Mouse (Mus musculus): ENCODE results near the gene Serinc3. TPM values are rescaled to one million over a fixed set of nuclear protein-coding genes. Genes with fewer than 3 reads are reported as not detected.
"Not testable (repeated sequence)": the region's sequence is repeated elsewhere in the genome, so short reads cannot be mapped to it uniquely, and the experiment has no call there.

Serinc3 gene
- polyA plus RNA-seq, 1 experiment from 2014 or later: 62.2 TPM

- Histone ChIP-seq H3K27me3 (ENCODE audit: control insufficient read depth, insufficient read depth, low read length) (no peaks in the 10 kb centered on the region), H3K27ac (ENCODE audit: low read length) (peak within 1 kb of the TSS; percentile 67), H3K9me3 (replicated peaks; ENCODE audit: control insufficient read depth, low read length) (no peaks in the 10 kb centered on the region), H3K4me2 (ENCODE audit: low read depth, low read length) (peak within 1 kb of the TSS; percentile 55), H3K4me3 (replicated peaks; ENCODE audit: low read length) (peak within 1 kb of the TSS; percentile 89), H3K4me1 (ENCODE audit: control insufficient read depth, insufficient read depth, low read length) (peaks cover 11% of the 10 kb centered on the region; the same call in 1 of the 2 replicates), H3K36me3 (ENCODE audit: control insufficient read depth, insufficient read depth, low read length) (no peaks in the 10 kb centered on the region), H3K9ac (ENCODE audit: low read length) (peak within 1 kb of the TSS; percentile 91)
- ATAC-seq (ENCODE audit: insufficient read depth, low FRiP score): peak; percentile 89
- under 1% methylated on average over 71 of the region's 71 CpGs for WGBS
These were observed 13.3 kb upstream of the Serinc3 start, which contains the start of gene Pkig for GRCm38 (mm10) chr2:163657975-163658886. Gene Pkig, plus strand, starts transcription at chr2:163658386.

DNA sequence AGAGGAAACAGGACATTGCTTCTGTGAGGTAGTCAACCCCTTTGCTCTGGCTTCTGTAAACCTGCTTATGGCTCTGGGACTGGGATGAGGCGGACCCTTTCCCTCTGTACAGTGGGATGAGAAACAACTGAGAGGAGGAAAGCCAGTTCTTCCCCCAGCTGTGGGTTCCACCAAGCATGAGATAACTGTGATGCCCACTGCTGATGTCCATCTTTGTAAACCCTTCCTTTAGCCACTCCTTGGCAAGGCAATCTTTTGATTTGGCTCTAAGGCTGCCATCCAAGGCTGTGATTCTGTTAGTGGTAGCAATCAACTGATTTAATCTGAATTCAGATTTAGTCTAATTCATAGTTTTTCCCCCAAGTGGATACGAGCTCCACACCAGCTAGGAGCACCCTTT lies 12.6 kb upstream of the Serinc3 start:
- Histone ChIP-seq H3K9me3 (replicated peaks; ENCODE audit: control insufficient read depth, low read length) (no peaks in the 10 kb centered on the region), H3K9ac (ENCODE audit: low read length) (no peak overlapping the region), H3K4me2 (ENCODE audit: low read depth, low read length) (no peak overlapping the region), H3K4me3 (replicated peaks; ENCODE audit: low read length) (no peak overlapping the region), H3K27ac (ENCODE audit: low read length) (no peak overlapping the region), H3K27me3 (ENCODE audit: control insufficient read depth, insufficient read depth, low read length) (no peaks in the 10 kb centered on the region), H3K4me1 (ENCODE audit: control insufficient read depth, insufficient read depth, low read length) (peaks cover 11% of the 10 kb centered on the region; the same call in 1 of the 2 replicates), H3K36me3 (ENCODE audit: control insufficient read depth, insufficient read depth, low read length) (no peaks in the 10 kb centered on the region)
- ATAC-seq (ENCODE audit: insufficient read depth, low FRiP score): no peak
- WGBS: 81% methylated on average over 2 of the region's 2 CpGs

- H3K9ac ChIP-seq (ENCODE audit: low read length); H3K4me1 ChIP-seq (ENCODE audit: control insufficient read depth, insufficient read depth, low read length); H3K4me2 ChIP-seq (ENCODE audit: low read depth, low read length); ATAC-seq (ENCODE audit: insufficient read depth, low FRiP score); H3K4me3 ChIP-seq (replicated peaks; ENCODE audit: low read length); H3K9me3 ChIP-seq (replicated peaks; ENCODE audit: control insufficient read depth, low read length); H3K27me3 ChIP-seq (ENCODE audit: control insufficient read depth, insufficient read depth, low read length); H3K27ac ChIP-seq (ENCODE audit: low read length); H3K36me3 ChIP-seq (ENCODE audit: control insufficient read depth, insufficient read depth, low read length): not testable (repeated sequence)
- over 99% methylated on average over 6 of the region's 12 CpGs for WGBS
These were observed 10.8 kb upstream of the Serinc3 start for GRCm38 (mm10) chr2:163655699-163656098.

- H3K4me2 ChIP-seq (ENCODE audit: low read depth, low read length): no peak overlapping the region
- no peak for ATAC-seq (ENCODE audit: insufficient read depth, low FRiP score)
- H3K4me3 ChIP-seq (replicated peaks; ENCODE audit: low read length): no peak overlapping the region
- no peaks in the 10 kb centered on the region for H3K36me3 ChIP-seq (ENCODE audit: control insufficient read depth, insufficient read depth, low read length)
- H3K27me3 ChIP-seq (ENCODE audit: control insufficient read depth, insufficient read depth, low read length): no peaks in the 10 kb centered on the region
- WGBS: 81% methylated on average over 5 of the region's 5 CpGs
- peaks cover 8% of the 10 kb centered on the region; the same call in 1 of the 2 replicates for H3K9me3 ChIP-seq (replicated peaks; ENCODE audit: control insufficient read depth, low read length)
- no peak overlapping the region for H3K27ac ChIP-seq (ENCODE audit: low read length)
- no peak overlapping the region for H3K9ac ChIP-seq (ENCODE audit: low read length)
- H3K4me1 ChIP-seq (ENCODE audit: control insufficient read depth, insufficient read depth, low read length): peaks cover 21% of the 10 kb centered on the region
These were observed 1.6 kb upstream of the Serinc3 start for GRCm38 (mm10) chr2:163646461-163647080.

DNA sequence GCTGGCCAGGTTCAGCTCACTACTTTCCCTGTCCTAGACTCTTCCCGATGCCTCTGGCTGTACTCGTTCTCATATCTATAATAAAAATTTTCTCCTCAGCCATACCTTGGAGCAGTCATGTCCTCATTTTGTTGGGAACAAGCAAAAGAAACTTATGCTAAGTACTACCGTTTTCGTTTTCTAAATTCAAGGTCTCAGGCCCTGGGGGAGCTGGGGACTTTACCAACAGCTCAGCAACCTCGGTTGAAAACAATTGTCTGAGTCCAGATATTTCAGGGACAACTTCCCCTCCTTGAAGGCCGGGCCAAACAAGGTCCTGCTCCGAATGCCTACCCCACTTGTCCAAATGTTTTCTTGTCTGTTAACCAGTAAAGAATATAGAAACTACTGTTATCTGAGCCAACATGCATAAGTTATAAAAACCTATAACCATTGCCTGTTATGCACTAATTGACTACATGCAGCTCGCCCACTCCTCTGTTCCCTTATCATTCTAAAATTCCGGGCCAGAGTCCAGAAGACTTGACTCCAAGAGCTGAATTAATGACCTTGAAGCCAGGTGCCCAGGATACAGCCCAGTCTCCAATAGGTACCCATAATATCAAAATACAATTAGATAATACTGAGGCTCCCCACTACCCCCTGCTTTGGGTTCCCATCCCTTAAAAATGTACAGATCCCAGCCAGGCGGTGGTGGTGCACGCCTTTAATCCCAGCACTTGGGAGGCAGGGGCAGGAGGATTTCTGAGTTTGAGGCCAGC lies 949 bp upstream of the Serinc3 start:
- no peak for ATAC-seq (ENCODE audit: insufficient read depth, low FRiP score)
- Histone ChIP-seq H3K4me1 (ENCODE audit: control insufficient read depth, insufficient read depth, low read length) (peaks cover 22% of the 10 kb centered on the region), H3K36me3 (ENCODE audit: control insufficient read depth, insufficient read depth, low read length) (no peaks in the 10 kb centered on the region), H3K9me3 (replicated peaks; ENCODE audit: control insufficient read depth, low read length) (peaks cover 8% of the 10 kb centered on the region; the same call in 1 of the 2 replicates), H3K27me3 (ENCODE audit: control insufficient read depth, insufficient read depth, low read length) (no peaks in the 10 kb centered on the region), H3K4me3 (replicated peaks; ENCODE audit: low read length) (no peak overlapping the region), H3K4me2 (ENCODE audit: low read depth, low read length) (peak overlapping the region; percentile 74), H3K9ac (ENCODE audit: low read length) (no peak overlapping the region), H3K27ac (ENCODE audit: low read length) (peak overlapping the region; percentile 100)
- WGBS: 74% methylated on average over 11 of the region's 11 CpGs

DNA sequence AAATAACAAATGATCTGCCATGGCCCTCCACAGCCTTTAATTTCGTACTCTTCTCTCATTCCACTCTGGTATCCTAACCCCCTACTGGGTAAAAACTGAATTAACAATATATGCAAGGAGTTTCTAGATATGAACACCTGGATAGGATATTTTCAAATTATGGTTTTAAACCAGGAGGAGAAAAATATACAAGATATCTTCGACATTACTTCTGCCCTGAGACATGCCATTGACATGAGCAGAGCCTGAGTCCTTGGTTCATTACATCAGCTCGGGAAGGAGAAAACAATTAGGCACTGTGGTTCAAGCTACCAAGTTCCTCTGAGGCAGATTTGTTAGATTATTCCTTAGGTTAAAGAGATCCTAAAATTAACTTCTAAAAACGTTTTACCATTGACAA lies 884 bp downstream of the Serinc3 start:
- Histone ChIP-seq H3K36me3 (ENCODE audit: control insufficient read depth, insufficient read depth, low read length) (no peaks in the 10 kb centered on the region), H3K9me3 (replicated peaks; ENCODE audit: control insufficient read depth, low read length) (no peaks in the 10 kb centered on the region), H3K4me3 (replicated peaks; ENCODE audit: low read length) (peak overlapping the region; percentile 93), H3K27ac (ENCODE audit: low read length) (peak overlapping the region; percentile 100), H3K4me1 (ENCODE audit: control insufficient read depth, insufficient read depth, low read length) (peaks cover 22% of the 10 kb centered on the region), H3K4me2 (ENCODE audit: low read depth, low read length) (peak overlapping the region; percentile 74), H3K9ac (ENCODE audit: low read length) (peak overlapping the region; percentile 98), H3K27me3 (ENCODE audit: control insufficient read depth, insufficient read depth, low read length) (no peaks in the 10 kb centered on the region)
- 2% methylated on average over 4 of the region's 4 CpGs for WGBS
- no peak for ATAC-seq (ENCODE audit: insufficient read depth, low FRiP score)

DNA sequence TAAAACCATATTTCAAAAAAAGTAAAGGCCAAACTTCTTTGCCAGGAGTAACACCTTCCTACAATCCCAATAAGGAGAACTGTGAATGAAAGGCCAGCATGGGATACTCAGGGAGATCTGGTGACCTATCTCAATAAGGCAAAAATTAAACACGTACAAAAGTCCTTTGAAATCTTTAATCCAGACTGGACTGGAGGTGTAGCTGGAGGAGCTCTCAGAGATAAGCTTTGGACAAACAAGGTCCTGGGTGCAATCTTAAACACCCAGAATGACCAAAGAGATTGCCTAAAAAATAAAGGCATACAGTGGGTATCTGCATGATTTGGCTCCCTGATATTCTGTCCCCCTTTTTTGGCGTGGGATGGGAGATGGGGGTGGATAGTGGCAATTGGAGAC lies 1.4 kb downstream of the Serinc3 start:
- Histone ChIP-seq H3K4me1 (ENCODE audit: control insufficient read depth, insufficient read depth, low read length) (peaks cover 22% of the 10 kb centered on the region), H3K9ac (ENCODE audit: low read length) (peak overlapping the region; percentile 98), H3K36me3 (ENCODE audit: control insufficient read depth, insufficient read depth, low read length) (no peaks in the 10 kb centered on the region), H3K27me3 (ENCODE audit: control insufficient read depth, insufficient read depth, low read length) (no peaks in the 10 kb centered on the region), H3K4me3 (replicated peaks; ENCODE audit: low read length) (peak overlapping the region; percentile 93), H3K4me2 (ENCODE audit: low read depth, low read length) (peak overlapping the region; percentile 74), H3K9me3 (replicated peaks; ENCODE audit: control insufficient read depth, low read length) (no peaks in the 10 kb centered on the region), H3K27ac (ENCODE audit: low read length) (peak overlapping the region; percentile 100; the same call in 1 of the 2 replicates)
- 61% methylated on average over 2 of the region's 2 CpGs for WGBS
- no peak for ATAC-seq (ENCODE audit: insufficient read depth, low FRiP score)

DNA sequence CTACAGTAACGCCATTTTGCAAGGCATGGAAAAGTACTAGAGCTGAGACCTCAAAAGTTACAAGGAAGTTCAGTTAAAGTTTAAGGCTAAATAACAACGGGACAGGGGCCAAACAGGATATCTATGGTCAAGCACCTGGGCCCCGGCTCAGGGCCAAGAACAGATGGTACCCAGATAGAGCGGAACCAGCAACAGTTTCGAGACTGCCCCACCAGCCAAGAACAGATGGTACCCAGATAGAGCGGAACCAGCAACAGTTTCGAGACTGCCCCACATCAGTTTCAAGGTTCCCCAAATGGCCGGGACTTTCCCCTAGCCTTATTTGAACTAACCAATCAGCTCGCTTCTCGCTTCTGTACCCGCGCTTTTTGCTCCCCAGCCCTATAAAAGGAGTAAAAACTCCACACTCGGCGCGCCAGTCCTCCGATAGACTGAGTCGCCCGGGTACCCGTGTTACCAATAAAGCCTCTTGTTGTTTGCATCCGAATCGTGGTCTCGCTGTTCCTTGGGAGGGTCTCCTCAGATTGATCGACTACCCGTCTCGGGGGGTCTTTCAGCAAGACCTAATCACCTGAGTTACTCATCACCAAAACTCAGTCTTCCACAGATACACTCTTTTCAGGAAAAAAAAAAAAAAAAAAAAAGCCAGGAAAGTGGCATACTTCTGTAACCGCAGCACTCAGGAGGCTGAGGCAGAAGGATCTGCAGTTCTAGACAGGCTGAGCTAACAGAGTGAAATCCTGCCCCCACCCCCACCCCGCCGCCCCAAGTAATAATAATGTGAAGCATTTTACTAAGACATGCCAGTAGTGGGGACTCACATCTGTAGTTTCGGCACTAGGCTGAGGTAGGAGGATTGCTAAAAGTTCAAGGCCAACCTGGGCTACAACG lies 2.0 kb downstream of the Serinc3 start:
- peaks cover 22% of the 10 kb centered on the region for H3K4me1 ChIP-seq (ENCODE audit: control insufficient read depth, insufficient read depth, low read length)
- 85% methylated on average over 30 of the region's 30 CpGs for WGBS
- no peak for ATAC-seq (ENCODE audit: insufficient read depth, low FRiP score)
- H3K27ac ChIP-seq (ENCODE audit: low read length): peak overlapping the region; percentile 100
- no peaks in the 10 kb centered on the region for H3K27me3 ChIP-seq (ENCODE audit: control insufficient read depth, insufficient read depth, low read length)
- peak overlapping the region; percentile 74 for H3K4me2 ChIP-seq (ENCODE audit: low read depth, low read length)
- H3K4me3 ChIP-seq (replicated peaks; ENCODE audit: low read length): peak overlapping the region; percentile 93
- H3K36me3 ChIP-seq (ENCODE audit: control insufficient read depth, insufficient read depth, low read length): no peaks in the 10 kb centered on the region
- peak overlapping the region; percentile 98 for H3K9ac ChIP-seq (ENCODE audit: low read length)
- H3K9me3 ChIP-seq (replicated peaks; ENCODE audit: control insufficient read depth, low read length): no peaks in the 10 kb centered on the region

All from stomach, embryonic 16.5 days (tissue).